Mouse (Mus musculus): Measurements from ENCODE around the gene Rhox13. TPM values are rescaled to one million over a fixed set of nuclear protein-coding genes. Genes with fewer than 3 reads are reported as not detected.

The Rhox13 gene
- not detected in 2 replicates for polyA plus RNA-seq (2016; fragmentation: Nextera tagmentation; extraction: Ambion mirVana)

- Histone ChIP-seq H3K27me3 (ENCODE audit: insufficient read depth, poor library complexity, severe bottlenecking) (no peaks in the 10 kb centered on the region), H3K4me1 (no peaks in the 10 kb centered on the region), H3K4me3 (no peak within 1 kb of the TSS), H3K36me3 (no peaks in the 10 kb centered on the region), H3K27ac (no peak within 1 kb of the TSS), H3K9me3 (peaks cover 17% of the 10 kb centered on the region; the same call in 1 of the 2 replicates)
- DNase-seq (ENCODE audit: low spot score) = no peak
- WGBS = 90% methylated on average over 20 of the region's 20 CpGs
Observed at GRCm38 (mm10) chrX:38120982-38121381, at the start of gene Rhox13. TSS of gene Rhox13 (plus strand) at chrX:38121219.

GRCm38 (mm10) chrX:38084226-38084625 lies 36.8 kb upstream of the Rhox13 start:
- no peaks in the 10 kb centered on the region for H3K4me1 ChIP-seq
- no peaks in the 10 kb centered on the region for H3K27me3 ChIP-seq (ENCODE audit: insufficient read depth, poor library complexity, severe bottlenecking)
- no peaks in the 10 kb centered on the region for H3K36me3 ChIP-seq
- H3K27ac ChIP-seq = no peak overlapping the region
- no peak for DNase-seq (ENCODE audit: low spot score)
- 18% methylated on average over 12 of the region's 12 CpGs for WGBS
- H3K9me3 ChIP-seq = no peaks in the 10 kb centered on the region
- H3K4me3 ChIP-seq = no peak overlapping the region

- DNase-seq (ENCODE audit: low spot score) = no peak
- Histone ChIP-seq H3K27ac (no peak within 1 kb of the TSS), H3K4me3 (no peak within 1 kb of the TSS), H3K36me3 (no peaks in the 10 kb centered on the region), H3K27me3 (ENCODE audit: insufficient read depth, poor library complexity, severe bottlenecking) (no peaks in the 10 kb centered on the region), H3K4me1 (no peaks in the 10 kb centered on the region), H3K9me3 (no peaks in the 10 kb centered on the region)
- 82% methylated on average over 9 of the region's 9 CpGs for WGBS
Observed at GRCm38 (mm10) chrX:38085041-38085440, 36.0 kb upstream of the Rhox13 start, which contains the start of gene Rhox11. TSS of gene Rhox11 (minus strand) at chrX:38085141.

DNA sequence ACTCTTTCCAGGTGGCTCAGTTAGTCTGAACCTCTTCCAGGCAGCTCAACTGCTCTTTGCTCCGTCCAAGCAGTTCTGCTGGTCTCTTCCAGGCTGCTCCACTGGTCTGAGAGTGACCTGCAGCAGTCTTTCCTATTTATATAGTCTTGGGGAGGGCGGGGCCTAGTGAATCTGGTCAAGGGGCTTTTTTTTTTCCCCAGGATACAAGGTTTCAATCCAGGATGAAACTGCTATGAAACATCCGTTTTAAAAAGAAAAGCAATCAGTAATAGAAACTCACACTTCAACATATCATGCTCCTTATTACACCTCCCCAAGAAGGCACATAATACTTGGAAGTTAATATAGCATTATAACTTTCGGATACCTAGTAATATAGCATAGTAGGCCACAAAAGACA lies 10.2 kb upstream of the Rhox13 start, which contains the start of gene Rhox12:
Gene Rhox12 (minus strand): TSS at position 101 of the 400 bp plus-strand sequence.
- no peak within 1 kb of the TSS for H3K4me3 ChIP-seq
- no peaks in the 10 kb centered on the region for H3K36me3 ChIP-seq
- no peaks in the 10 kb centered on the region for H3K27me3 ChIP-seq (ENCODE audit: insufficient read depth, poor library complexity, severe bottlenecking)
- H3K27ac ChIP-seq = no peak within 1 kb of the TSS
- no peaks in the 10 kb centered on the region for H3K4me1 ChIP-seq
- 70% methylated on average over 4 of the region's 4 CpGs for WGBS
- DNase-seq (ENCODE audit: low spot score) = no peak
- no peaks in the 10 kb centered on the region for H3K9me3 ChIP-seq

GRCm38 (mm10) chrX:38121478-38121877 lies 459 bp downstream of the Rhox13 start:
- WGBS = 80% methylated on average over 34 of the region's 34 CpGs
- no peaks in the 10 kb centered on the region for H3K36me3 ChIP-seq
- no peak overlapping the region for H3K27ac ChIP-seq
- no peak overlapping the region for H3K4me3 ChIP-seq
- no peaks in the 10 kb centered on the region for H3K4me1 ChIP-seq
- H3K27me3 ChIP-seq (ENCODE audit: insufficient read depth, poor library complexity, severe bottlenecking) = no peaks in the 10 kb centered on the region
- peaks cover 17% of the 10 kb centered on the region; the same call in 1 of the 2 replicates for H3K9me3 ChIP-seq
- DNase-seq (ENCODE audit: low spot score) = no peak

DNA sequence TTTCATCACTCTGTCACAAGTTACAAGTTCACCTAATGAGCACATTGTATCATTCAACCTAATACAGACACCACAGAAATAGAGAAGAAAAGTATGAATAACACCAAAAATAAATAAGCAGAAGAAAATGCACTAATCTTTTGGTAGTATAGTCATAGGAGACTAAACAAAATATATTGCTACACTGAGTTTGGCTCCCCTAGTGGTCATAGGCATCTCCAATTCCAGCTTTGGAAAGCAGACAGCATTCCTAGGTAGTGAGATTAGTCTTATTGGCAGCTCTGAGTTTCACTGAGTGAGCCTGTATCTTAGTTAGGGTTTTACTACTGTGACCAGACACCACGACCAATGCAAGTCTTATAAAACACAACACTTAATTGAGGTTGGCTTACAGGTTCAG lies 38.1 kb downstream of the Rhox13 start:
- H3K9me3 ChIP-seq = no peaks in the 10 kb centered on the region
- no peak overlapping the region for H3K4me3 ChIP-seq
- 54% methylated on average over 1 of the region's 1 CpGs for WGBS
- no peak for DNase-seq (ENCODE audit: low spot score)
- H3K36me3 ChIP-seq = no peaks in the 10 kb centered on the region
- H3K27me3 ChIP-seq (ENCODE audit: insufficient read depth, poor library complexity, severe bottlenecking) = no peaks in the 10 kb centered on the region
- H3K27ac ChIP-seq = no peak overlapping the region
- no peaks in the 10 kb centered on the region for H3K4me1 ChIP-seq

DNA sequence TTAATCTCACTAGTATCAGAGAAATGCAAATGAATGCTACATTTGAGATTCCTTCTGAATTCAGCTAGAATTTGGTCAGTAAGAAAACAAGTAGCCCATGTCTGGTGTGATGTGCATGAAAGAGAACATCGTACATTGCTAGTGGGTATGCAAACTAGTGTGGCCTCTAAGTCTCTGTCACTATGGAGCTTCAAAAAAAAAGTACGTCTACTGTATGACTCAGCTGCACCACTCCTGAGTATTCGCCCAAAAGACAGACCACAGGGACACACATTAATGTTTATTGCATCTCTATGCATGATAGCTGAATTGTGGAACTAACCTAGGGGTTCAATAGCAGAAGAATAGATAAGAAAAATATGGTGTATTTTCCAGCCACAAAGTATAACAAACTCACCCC lies 44.3 kb downstream of the Rhox13 start:
- no peaks in the 10 kb centered on the region for H3K9me3 ChIP-seq
- no peak overlapping the region for H3K27ac ChIP-seq
- DNase-seq (ENCODE audit: low spot score) = no peak
- no peaks in the 10 kb centered on the region for H3K36me3 ChIP-seq
- H3K4me3 ChIP-seq = no peak overlapping the region
- H3K4me1 ChIP-seq = no peaks in the 10 kb centered on the region
- WGBS = 77% methylated on average over 3 of the region's 3 CpGs
- H3K27me3 ChIP-seq (ENCODE audit: insufficient read depth, poor library complexity, severe bottlenecking) = no peaks in the 10 kb centered on the region

DNA sequence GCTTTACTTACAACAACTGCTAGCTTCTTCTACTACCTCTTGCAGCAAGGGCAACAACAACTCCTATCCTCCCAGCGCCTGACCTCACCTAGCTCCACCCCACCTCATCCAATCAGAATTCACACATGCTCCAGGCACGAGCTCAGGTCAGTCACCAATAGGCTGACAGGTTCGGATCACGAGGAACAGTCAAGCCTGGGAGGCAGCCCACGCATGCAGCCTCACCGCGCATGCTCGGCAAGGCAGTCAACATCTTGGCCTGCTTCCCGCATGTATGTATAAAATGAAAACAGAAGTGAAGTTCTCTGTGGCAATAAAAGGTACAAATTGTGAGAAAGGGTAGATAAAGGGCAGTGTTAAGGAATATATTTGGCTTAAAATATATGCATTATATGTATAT lies 45.0 kb downstream of the Rhox13 start:
- H3K4me3 ChIP-seq = no peak overlapping the region
- H3K27ac ChIP-seq = no peak overlapping the region
- H3K4me1 ChIP-seq = no peaks in the 10 kb centered on the region
- H3K27me3 ChIP-seq (ENCODE audit: insufficient read depth, poor library complexity, severe bottlenecking) = no peaks in the 10 kb centered on the region
- WGBS = 67% methylated on average over 9 of the region's 9 CpGs
- no peaks in the 10 kb centered on the region for H3K9me3 ChIP-seq
- DNase-seq (ENCODE audit: low spot score) = no peak
- H3K36me3 ChIP-seq = no peaks in the 10 kb centered on the region

DNA sequence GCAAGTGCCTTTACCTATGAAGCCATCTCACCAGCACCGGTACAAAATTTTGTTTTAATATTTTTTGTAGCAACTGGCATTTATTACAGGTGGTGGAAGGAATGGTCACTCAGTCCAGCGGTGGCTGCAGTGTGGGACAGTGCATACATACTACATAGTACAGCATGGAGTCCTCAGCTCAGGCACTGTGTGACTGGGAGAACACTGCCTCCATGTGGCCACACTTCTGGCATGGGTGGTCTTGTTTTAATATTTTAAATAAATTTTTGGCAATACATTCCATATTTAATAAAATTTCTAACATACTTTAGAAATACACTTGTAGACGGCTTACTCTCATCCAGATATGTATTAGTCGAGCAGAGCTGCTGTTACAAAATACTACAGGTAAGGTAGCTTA lies 45.6 kb downstream of the Rhox13 start:
- no peak overlapping the region for H3K4me3 ChIP-seq
- H3K9me3 ChIP-seq = no peaks in the 10 kb centered on the region
- no peak for DNase-seq (ENCODE audit: low spot score)
- H3K4me1 ChIP-seq = no peaks in the 10 kb centered on the region
- no peaks in the 10 kb centered on the region for H3K36me3 ChIP-seq
- no peak overlapping the region for H3K27ac ChIP-seq
- H3K27me3 ChIP-seq (ENCODE audit: insufficient read depth, poor library complexity, severe bottlenecking) = no peaks in the 10 kb centered on the region
- 74% methylated on average over 4 of the region's 4 CpGs for WGBS

Other genes starting within 250 kb of the Rhox13 start
- gene Rhox8, start 242.3 kb upstream of the Rhox13 start, polyA plus RNA-seq (2016; fragmentation: Nextera tagmentation; extraction: Ambion mirVana) = not detected in 2 replicates
- gene Rhox7b, start 224.0 kb upstream of the Rhox13 start, polyA plus RNA-seq (2016; fragmentation: Nextera tagmentation; extraction: Ambion mirVana) = not detected in 2 replicates
- not detected in 2 replicates for gene Rhox9, start 219.4 kb upstream of the Rhox13 start, polyA plus RNA-seq (2016; fragmentation: Nextera tagmentation; extraction: Ambion mirVana)
- gene Btg1-ps1, start 102.4 kb upstream of the Rhox13 start, polyA plus RNA-seq (2016; fragmentation: Nextera tagmentation; extraction: Ambion mirVana) = not detected in 2 replicates
- gene Btg1-ps2, start 78.1 kb upstream of the Rhox13 start, polyA plus RNA-seq (2016; fragmentation: Nextera tagmentation; extraction: Ambion mirVana) = not detected in 2 replicates
- gene Rhox10, start 54.7 kb upstream of the Rhox13 start, polyA plus RNA-seq (2016; fragmentation: Nextera tagmentation; extraction: Ambion mirVana) = not detected in 2 replicates
- gene Rhox11, start 36.1 kb upstream of the Rhox13 start, polyA plus RNA-seq (2016; fragmentation: Nextera tagmentation; extraction: Ambion mirVana) = not detected in 2 replicates
- gene Rhox12, start 10.3 kb upstream of the Rhox13 start, polyA plus RNA-seq (2016; fragmentation: Nextera tagmentation; extraction: Ambion mirVana) = not detected in 2 replicates
- 1.9 and 5.0 TPM in 2 replicates for gene Zbtb33, start 68.6 kb downstream of the Rhox13 start, polyA plus RNA-seq (2016; fragmentation: Nextera tagmentation; extraction: Ambion mirVana)
- 18.0 and 24.5 TPM in 2 replicates for gene Tmem255a, start 131.2 kb downstream of the Rhox13 start, polyA plus RNA-seq (2016; fragmentation: Nextera tagmentation; extraction: Ambion mirVana)
- gene Atp1b4, start 195.0 kb downstream of the Rhox13 start, polyA plus RNA-seq (2016; fragmentation: Nextera tagmentation; extraction: Ambion mirVana) = not detected in 2 replicates